Mouse (Mus musculus): ENCODE measurements around the gene Zp1. TPM values are rescaled to one million over a fixed set of nuclear protein-coding genes. Genes with fewer than 3 reads are reported as not detected.

Zp1 gene
- not detected for total RNA-seq (2023)

DNA sequence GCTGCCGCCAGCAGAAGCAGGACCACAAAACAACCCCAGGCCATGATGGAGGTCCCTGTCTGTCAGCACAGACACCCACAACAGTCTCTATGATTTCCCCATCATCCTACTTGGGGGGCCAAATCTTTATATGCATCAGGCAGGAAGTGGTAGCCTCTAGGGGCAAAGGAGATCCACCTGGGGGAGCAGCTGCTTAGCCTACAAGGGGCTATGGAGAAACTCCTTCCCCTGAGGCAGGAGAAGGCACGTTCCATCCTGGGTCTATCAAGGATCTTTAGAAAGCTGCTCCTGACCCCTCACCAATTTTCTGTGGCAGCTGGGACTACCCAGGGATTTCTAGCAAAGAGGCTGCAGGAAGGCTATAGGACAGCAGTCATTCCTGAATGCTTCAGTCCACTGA lies at the start of gene Zp1:
TSS of gene Zp1 (minus strand) at position 101 of the 400 bp plus-strand sequence.

DNA sequence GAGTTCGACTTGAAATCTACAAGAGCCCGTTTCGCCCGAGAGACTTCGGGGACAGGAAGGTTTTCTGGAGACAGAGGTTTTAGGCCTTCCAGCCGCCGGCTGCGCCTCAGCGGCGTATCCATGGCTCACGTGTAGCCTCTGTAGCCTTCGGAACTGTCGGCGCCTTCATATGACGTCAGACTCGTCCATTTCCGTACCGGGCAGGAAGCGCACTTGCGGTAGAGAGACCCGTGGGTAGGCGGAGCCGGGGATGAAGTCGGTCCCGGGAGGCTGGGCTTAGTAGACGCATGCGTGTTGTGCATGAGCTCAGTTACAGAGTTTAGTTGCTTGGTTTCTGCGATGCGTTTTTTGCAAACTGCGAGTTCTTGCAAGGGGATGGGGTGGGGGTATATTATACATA lies 28.7 kb upstream of the Zp1 start, which contains the start of gene Ccdc86:
TSS of gene Ccdc86 (minus strand) at position 155 of the 400 bp plus-strand sequence.

DNA sequence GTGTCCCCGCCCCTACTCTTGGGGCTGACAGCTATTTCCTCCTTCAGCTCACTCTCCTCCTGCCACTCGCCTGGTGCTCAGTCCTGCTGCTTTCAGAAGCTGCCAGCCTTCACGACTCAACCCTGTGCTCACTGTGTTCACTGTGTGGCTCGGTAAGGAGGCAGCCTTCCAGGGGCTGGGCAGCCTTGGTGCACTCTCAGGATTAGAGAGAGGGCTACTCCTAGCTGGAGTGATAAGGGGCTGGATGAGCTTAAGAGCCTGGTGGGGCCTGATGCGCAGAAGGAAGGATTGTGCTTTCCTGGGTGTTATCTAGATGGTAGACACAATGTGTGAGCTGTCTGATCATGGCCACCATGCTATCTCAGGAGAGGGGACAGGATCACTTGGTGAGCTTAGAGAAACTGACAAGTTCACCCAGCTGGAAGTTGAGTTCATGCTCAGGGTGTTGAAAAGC lies 16.7 kb upstream of the Zp1 start, which contains the start of gene Ptgdr2:
TSS of gene Ptgdr2 (plus strand) at position 51 of the 454 bp plus-strand sequence.

DNA sequence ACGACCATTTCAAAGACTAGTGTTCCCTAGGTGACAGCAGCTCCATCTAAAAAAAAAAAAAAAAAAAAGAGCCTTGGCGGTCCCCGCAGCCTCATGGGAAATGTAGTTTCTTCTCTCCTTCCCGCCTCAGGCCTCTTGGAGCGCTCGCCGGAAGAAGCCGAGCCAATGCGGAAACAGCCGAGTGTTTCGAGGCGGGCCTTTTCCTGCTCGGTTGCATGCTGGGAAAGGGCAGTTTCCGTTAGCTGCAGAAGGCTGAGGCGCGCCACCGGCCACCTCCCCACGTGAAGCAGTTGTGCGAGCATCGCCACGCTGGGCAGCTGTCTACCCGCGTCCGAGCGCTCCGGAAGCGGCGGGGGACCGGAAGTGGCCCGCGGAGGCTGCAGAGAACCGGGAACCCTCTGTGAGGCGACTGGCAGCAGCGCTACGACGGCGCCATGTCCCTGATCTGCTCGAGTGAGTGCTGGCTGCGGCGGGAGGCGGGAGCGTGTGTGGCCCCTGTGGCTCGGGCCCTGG lies 25.4 kb downstream of the Zp1 start, which contains the start of gene Prpf19:
TSS of gene Prpf19 (plus strand) at position 216 of the 513 bp plus-strand sequence.

DNA sequence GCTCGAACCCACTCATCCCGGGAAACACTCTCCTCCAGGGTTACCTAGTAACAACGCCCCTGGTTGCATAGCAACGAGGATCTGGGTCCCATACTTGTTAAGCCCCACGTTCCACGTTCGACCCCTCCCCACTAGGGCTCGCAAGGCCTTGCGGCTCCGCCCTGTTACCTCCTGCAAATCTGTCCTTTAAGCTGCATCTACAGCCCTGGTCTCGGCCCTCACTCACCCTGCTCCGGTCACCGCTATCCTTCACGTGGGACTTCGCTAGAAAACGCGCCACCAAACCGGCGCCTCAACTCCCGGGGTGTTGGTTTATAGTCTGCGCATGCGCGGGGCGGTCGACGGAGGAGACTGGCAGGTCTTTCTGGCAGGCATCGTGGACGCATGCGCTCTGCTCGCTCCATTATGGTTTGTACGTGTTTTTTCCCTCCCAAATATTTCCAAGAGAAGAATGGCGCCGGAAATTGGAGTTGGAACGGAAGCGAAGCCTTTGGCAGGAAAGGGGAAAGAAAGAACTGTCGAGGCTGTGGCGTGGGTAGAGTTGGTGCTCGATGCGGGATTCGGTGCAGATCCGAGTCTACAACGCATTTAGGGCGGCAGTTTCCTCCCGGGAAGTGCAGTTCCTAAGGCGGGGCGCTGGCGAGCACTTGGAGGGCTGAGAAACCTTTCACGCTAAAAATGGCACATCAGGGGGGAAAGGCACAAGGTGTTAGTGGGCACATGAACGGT lies 38.8 kb downstream of the Zp1 start, which contains the start of gene Tmem109:
TSS of gene Tmem109 (minus strand) at position 576 of the 729 bp plus-strand sequence.

DNA sequence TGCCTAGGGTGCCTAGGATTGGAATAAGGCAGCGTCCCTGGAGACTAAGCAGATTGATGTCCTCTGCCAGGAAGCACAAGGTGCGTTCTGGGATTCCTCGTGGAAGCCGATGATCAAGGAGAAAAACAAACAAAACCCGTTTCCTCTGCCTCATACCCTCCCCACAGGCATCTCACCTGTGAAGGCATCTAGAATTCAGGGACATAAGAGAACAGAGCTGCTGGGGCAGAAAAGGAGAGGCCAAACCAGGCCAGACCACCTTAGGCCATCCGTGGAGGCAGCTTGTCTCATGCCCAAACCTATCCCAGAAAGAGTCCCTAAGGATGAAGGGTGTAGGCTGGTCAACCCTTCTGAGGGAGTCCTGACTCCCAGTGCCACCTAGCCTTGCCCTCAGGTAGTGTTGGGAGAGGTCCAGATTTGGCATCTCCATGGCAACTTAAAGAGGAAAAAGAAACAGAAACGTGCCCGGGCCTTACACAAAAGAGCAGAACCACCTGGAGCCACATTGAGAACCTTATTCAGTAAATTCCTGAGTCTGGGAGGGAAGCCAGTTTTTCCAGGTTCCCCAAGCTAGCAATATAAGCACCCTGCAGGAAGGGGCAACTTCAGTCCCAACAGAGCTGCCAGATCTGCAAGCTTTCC lies 50.4 kb downstream of the Zp1 start, which contains the start of gene Tmem132a:
TSS of gene Tmem132a (minus strand) at position 55 of the 642 bp plus-strand sequence.

Other genes starting within 250 kb of the Zp1 start
- not detected for gene Pga5, start 242.6 kb downstream of the Zp1 start, total RNA-seq (2023)
- 10 to 100 TPM; 19.0 to 20.5 TPM for gene Vps37c, start 231.9 kb downstream of the Zp1 start, total RNA-seq (2023)
- gene Cd5, start 181.6 kb downstream of the Zp1 start, total RNA-seq (2023), result 1 to 10 TPM; 1.8 to 1.9 TPM
- 1 to 10 TPM in 1 of 2 experiments, not detected in 1; 1.2 TPM for gene Cd6, start 90.6 kb downstream of the Zp1 start, total RNA-seq (2023)
- gene Slc15a3, start 80.9 kb downstream of the Zp1 start, total RNA-seq (2023), result 10 to 100 TPM; 27.5 to 29.0 TPM
- gene Tmem132a, start 50.7 kb downstream of the Zp1 start, total RNA-seq (2023), result under 1 TPM in 1 of 2 experiments, not detected in 1; 0.65 TPM
- gene Tmem109, start 38.6 kb downstream of the Zp1 start, total RNA-seq (2023), result 10 to 100 TPM; 26.1 to 30.0 TPM
- gene Prpf19, start 25.4 kb downstream of the Zp1 start, total RNA-seq (2023), result 100 to 1,000 TPM; 122 to 135 TPM
- gene Ptgdr2, start 16.5 kb upstream of the Zp1 start, total RNA-seq (2023), result not detected
- 10 to 100 TPM; 44.1 to 55.0 TPM for gene Ccdc86, start 28.6 kb upstream of the Zp1 start, total RNA-seq (2023)
- not detected for gene Ms4a10, start 54.0 kb upstream of the Zp1 start, total RNA-seq (2023)
- not detected for gene Ms4a15, start 72.6 kb upstream of the Zp1 start, total RNA-seq (2023)
- gene Ms4a18, start 97.4 kb upstream of the Zp1 start, total RNA-seq (2023), result not detected
- gene Ms4a8a, start 160.5 kb upstream of the Zp1 start, total RNA-seq (2023), result not detected
- not detected for gene 1700017D01Rik, start 210.2 kb upstream of the Zp1 start, total RNA-seq (2023)
- not detected for gene 1700025F22Rik, start 244.7 kb upstream of the Zp1 start, total RNA-seq (2023)